Mouse (Mus musculus): ENCODE data around the gene Ppa2.

Ppa2 gene

DNA sequence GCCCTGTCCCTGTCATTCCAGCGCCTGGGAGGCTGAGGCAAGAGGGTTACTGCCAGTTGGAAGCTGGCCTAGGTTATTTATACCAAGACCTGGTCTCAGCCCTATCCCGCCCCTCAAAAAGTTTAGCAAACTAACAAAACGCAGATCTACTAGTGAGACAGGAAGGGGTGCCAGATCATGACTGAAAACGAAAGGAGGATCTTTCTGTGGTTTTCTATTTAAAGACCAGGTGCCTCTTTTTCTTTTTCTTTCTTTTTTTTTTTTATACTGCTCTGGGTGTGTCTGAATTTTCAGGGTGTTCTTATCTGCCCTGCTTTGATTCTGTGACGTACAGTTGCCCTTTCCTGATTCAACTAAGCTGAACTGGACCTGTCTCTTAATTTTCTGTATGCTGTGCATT is 22.4 kb downstream of the Ppa2 start:
- DNase-seq = no peak

DNA sequence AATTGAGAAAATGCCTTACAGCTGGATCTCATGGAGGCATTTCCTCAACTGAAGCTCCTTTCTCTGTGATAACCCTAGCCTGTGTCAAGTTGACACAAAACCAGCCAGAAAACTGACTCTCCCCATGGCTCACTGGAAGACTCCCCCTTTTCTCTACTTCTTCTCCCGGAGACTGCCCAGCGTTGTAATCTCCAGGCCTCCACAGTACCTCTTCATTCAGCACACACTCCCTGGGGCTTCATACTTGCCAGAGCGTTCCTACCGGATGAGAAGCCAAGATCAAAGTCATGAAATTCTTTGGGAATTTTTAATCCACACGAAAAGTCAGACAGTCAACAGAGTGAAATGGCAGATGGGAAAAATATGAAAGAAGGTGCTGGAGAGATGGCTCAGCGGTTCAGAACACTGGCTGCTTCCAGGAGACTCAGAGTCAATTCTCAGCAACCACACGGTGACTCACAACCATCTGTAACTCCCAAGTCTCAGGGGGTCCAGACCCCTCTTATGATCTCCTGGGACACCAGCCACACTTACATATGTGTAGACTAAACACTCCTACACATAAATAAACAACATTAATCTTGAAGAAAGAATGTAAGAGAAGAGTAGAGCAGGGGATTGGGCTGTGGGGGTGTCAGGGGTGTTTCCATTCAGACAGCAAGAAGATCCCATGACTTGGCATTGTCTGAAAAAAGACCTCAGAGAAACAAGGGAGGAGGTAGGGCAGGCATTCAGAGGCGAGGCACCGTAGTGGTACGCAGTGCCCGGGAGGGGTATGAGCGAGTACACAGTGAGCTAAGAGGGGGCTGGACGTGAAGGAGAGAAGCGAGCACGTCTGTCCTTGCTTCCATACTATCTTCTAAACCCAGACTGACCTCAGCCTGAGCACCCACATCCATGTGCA is 23.6 kb downstream of the Ppa2 start:
- no peak for DNase-seq

DNA sequence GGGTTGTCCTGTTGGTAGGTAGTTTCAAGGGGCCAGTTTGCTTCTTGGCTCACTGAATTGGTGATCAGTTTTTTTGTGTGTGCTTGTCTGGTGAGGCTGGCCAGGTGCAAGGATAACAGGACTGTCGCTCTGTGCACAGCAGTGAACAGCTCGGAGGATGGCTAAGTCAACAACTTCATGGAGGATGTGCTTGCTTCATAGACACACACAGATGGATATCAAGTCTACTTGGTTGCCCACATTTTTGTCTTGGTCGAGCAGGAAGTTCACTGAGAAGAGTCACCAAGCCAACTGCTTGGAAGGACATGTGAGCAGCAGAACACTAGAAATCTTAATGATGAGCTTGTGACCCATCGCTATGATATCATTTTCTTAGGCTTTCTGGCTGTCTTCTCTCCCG is 24.8 kb downstream of the Ppa2 start:
- no peak for DNase-seq

- no peak for DNase-seq
These were observed 25.3 kb downstream of the Ppa2 start for GRCm38 (mm10) chr3:133335166-133335565.

GRCm38 (mm10) chr3:133336400-133336799 is 26.5 kb downstream of the Ppa2 start:
- DNase-seq = no peak

DNA sequence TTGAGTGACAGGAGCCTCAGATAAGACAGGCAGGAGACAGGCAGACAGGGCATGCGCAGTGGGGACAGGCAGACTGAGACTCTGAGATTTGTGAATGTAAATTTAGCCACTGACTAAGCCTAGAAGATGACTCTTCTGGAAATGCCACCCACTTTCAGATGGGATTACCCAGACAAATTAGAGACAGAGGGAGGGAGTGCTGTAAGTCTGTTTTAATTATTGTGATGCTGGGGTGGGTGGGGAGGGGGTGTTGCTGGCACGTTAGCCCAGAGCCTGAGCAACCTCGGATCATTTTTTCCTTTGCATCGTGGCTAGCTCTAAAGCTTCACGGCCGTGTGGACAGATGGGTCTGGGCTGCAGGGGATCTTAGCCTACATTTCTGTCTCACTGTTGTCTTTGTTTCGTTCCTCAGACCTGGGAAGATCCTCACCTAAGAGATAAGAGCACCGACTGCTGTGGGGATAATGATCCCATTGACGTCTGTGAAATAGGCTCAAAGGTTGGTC is 29.0 kb downstream of the Ppa2 start:
- peak; percentile 58 for DNase-seq

DNA sequence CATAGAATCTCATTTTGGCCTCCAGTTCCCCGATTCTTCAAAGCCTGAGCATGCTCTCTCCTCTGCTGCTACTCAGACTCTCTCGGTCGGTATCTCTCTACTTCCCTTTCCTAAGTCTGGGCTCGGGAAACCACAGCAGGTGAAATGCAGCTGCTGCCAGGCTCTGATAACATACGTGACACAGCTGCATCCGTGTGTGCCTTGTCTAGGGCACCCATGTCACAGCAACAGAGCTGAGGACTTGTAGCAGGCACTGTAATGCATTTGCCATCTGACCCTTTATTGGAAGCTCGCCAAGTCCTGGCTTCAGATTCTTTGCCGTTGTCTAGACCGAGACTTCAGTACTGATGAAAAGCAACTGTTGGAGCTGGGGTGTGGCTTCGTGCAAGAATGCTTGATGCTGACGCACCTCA is 29.5 kb downstream of the Ppa2 start:
- DNase-seq = peak; percentile 47

DNA sequence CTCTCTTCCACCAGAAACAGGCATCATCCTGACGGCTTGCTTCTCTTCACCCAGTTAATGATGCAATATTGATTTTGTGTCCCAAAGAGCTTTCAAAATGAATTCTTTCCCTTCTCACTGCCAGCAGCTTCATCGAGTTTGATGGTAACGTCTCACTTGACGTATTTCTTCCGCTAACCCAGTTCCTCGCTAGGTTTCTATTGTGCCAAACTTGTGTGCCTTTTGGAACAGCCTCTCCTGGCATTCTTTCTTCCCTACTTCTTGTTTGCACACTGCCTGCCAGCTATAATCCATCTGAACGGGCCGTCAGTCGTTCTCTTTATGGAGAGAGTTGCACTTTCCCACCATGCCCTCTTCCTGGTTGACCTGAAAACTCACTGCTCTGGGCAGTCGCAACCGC is 31.2 kb downstream of the Ppa2 start:
- no peak for DNase-seq

DNA sequence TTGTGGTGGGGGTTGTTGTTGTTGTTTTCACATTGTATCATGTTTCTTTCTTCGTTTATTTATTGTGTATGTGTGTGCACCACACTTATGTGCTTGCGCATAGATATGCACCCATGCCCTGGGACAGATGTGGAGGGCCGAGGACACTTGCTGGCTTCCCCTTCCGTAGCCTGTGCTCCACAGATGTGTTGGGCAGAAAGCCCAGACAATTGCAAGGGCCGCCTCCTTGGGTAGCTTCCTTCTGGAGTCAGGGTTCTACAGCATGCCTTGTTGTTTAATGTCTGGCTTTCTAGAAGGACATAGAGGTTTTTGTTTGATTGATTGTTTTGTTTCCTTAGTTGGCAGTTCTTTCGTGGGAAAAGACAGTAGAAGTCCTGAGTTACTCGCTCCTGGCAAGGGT is 37.6 kb downstream of the Ppa2 start:
- no peak for DNase-seq

DNA sequence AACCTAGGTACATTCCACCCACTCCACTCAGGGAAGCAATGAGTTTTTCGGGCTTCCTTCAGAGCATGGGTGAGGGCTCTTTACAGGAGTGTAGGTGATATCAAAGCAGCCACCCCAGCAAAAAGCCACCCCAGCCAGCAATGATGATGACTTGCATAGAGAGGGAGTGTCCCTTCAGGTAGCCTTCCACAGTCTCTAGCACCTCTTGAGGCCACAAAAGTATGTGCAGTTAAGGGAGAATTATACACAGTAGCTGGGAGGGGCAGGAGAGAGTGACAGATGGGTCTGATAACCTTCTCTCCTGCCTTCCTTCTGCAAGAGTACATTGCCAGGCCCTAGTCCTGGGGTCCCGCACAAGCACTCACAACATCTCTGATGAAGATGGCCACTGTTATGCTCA is 38.9 kb downstream of the Ppa2 start:
- DNase-seq = no peak

DNA sequence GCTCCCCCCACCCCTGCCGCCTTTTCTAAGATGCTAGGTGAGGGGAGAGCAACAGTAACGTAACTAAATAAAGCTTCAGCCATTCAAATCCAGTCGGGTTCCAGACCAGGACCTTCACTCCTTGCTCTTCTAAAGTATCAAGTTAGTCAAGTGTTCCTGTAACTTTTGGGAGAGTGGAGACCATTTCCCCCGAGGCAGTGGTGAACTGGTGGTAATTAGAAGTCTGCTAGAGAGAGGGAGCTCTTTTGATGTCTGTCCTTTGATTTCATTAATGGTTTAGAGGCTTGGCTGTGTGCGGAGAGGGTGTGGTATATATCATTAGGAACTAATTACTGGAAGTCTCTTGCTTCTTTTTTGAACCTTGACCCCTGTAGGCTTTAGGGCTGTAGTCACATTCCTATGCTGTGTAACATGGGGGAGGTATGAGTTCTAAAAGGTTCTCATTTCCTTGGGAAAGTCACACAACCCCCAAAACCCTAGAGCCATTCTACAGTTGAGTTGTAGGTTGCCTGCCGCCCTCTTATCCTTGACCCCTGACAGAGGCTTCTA is 47.6 kb downstream of the Ppa2 start:
- DNase-seq = no peak

GRCm38 (mm10) chr3:133357977-133358376 is 48.1 kb downstream of the Ppa2 start:
- DNase-seq = no peak

DNA sequence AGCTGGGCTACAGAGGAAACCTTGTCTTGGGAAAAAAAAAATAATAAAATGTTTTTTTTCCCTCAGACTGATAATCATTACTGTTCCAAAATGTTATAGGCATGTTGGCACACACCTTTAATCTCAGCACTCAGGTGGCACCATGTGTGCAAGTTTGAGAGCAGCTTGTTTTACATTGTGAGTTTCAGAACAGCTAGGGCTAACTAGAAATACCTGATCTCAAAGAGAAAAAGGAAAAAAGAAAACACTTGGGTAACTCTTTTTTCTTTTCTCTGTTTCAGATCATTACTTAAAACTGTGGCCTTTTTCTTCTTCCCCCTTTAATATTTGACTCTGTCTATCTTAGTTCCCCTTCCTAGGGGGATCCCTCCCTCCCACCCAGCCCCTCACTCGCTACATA is 51.5 kb downstream of the Ppa2 start:
- no peak for DNase-seq

GRCm38 (mm10) chr3:133364138-133364537 is 54.2 kb downstream of the Ppa2 start:
- DNase-seq = no peak

GRCm38 (mm10) chr3:133366096-133366495 is 56.2 kb downstream of the Ppa2 start:
- DNase-seq = no peak

DNA sequence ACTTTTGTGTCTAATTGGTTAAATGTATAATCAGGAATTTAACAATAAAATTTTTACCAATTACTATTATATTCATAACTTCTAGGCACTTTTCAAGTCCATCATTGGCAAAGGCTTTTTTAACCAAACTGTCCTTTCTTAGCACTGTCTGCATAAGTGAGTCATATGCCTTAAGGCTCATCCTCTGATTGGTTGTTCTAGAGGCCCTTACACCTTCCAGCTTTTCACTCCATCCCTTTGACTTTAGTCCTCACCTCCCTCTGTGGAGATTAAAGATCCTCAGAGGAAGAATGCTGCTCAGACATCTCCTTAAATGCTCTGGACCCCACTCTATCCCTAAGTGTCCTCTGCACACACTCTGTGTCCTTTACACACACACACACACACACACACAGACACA is 68.3 kb downstream of the Ppa2 start:
- DNase-seq = no peak

- no peak for DNase-seq
These were observed 70.1 kb downstream of the Ppa2 start for GRCm38 (mm10) chr3:133379997-133380396.

DNA sequence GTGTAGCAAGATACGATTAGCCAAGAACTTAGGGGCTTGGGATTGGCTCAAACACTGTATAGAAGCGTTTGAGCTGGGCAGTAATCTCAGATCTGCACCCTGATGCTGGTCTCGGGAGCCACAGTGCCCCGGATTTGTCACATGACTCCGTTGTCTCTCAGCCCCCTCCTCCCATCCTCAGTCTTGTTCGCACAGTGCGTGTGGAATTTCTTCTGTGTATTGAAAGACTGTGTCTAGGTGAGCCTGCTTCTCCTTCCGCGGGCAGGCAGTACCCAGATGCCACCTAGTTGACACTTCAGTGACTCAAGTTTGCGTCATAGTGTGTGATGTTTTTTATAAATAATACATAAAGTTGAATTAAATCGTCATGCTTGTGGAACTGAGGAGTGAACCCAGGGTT is 71.6 kb downstream of the Ppa2 start:
- no peak for DNase-seq

GRCm38 (mm10) chr3:133382147-133382546 is 72.2 kb downstream of the Ppa2 start:
- DNase-seq = no peak

- DNase-seq = no peak
These were observed 74.3 kb downstream of the Ppa2 start for GRCm38 (mm10) chr3:133384164-133384708.

- DNase-seq = no peak
These were observed 77.4 kb downstream of the Ppa2 start for GRCm38 (mm10) chr3:133387283-133387682.

- no peak for DNase-seq
These were observed 80.0 kb downstream of the Ppa2 start for GRCm38 (mm10) chr3:133389803-133390387.

- DNase-seq = no peak
These were observed 84.6 kb downstream of the Ppa2 start for GRCm38 (mm10) chr3:133394531-133394930.

GRCm38 (mm10) chr3:133403849-133404248 is 93.9 kb downstream of the Ppa2 start:
- no peak for DNase-seq
